Mouse (Mus musculus): ENCODE measurements at regions not wholly inside any gene's neighbourhood (a gene's known extent, or its start where the extent isn't known, plus 50 kb on each side); places are given as distances from the start of the nearest gene placed in this dataset.

DNA sequence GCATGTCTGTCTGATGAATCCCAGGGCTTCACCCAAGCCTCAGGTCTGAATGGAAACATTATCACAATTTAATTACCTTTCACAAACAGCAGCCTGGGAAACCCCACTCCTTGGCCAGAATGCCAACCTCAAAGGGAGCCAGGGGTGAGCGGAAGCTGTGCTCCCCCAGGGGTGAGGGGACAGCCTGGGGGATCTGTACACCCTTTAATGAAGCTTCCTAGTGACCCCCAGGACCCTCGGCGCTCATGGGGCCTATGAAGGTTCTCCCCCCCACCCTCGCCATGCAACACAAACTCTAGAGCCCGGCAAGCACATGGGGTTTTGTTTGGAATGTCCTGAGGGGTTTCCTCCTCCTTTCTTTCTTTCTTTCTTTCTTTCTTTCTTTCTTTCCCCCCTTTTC lies 167.1 kb downstream of the Inhbb start:
- peak overlapping the region; percentile 34; the same call in 1 of the 2 replicates for H3K27ac ChIP-seq

DNA sequence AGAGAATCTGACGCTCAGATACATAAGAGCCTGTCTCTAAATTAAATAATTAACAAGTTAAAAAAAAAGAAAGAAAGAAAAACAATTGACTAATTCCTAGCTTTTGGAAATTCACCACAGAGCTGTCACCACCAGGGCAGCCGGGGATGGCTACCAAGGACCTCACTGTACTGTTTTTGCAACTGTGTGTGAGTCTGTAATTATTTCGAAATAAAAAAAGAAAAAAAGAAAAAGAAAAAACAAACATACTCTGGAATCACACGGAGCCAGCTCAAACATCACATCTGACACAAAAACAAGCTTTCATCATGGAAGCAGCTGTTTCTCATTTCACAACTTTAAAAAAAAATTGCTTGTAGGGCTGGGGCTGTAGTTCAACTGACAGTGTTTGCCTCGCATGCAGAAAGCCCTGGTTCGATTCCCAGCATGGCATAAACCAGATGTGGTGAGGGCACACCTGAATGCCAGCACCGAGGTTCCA lies 168.6 kb downstream of the Inhbb start:
- H3K4me2 ChIP-seq (ENCODE audit: low read depth, low read length) = no peak overlapping the region
- ATAC-seq (no peak), DNase-seq (ENCODE audit: low spot score) (no peak)
- H3K9me3 ChIP-seq (ENCODE audit: low read length) = no peaks in the 10 kb centered on the region
- no peaks in the 10 kb centered on the region for H3K27me3 ChIP-seq (ENCODE audit: insufficient read depth, low read length)
- no peak overlapping the region for H3K27ac ChIP-seq
- no peak for TF ChIP-seq CTCF (IDR thresholded peaks at IDR 0.05; ENCODE audit: low read depth)
- H3K4me3 ChIP-seq (ENCODE audit: low read length) = no peak overlapping the region
- peaks cover 10% of the 10 kb centered on the region; the same call in 1 of the 2 replicates for H3K4me1 ChIP-seq (ENCODE audit: insufficient read depth, low read length)
- no peak overlapping the region for H3K9ac ChIP-seq (replicated peaks; ENCODE audit: low read length)
- 70% methylated on average over 7 of the region's 7 CpGs for WGBS
- H3K36me3 ChIP-seq (ENCODE audit: insufficient read depth, low read length) = no peaks in the 10 kb centered on the region

More for the DNA sequence above, 167.1 kb downstream of the Inhbb start:
- WGBS = 20% methylated on average over 5 of the region's 5 CpGs
- H3K27me3 ChIP-seq (ENCODE audit: insufficient read depth, low read length) = no peaks in the 10 kb centered on the region
- ATAC-seq (no peak), DNase-seq (ENCODE audit: low spot score) (peak; percentile 26)
- H3K9me3 ChIP-seq (ENCODE audit: low read length) = no peaks in the 10 kb centered on the region
- H3K9ac ChIP-seq (replicated peaks; ENCODE audit: low read length) = no peak overlapping the region
- TF ChIP-seq CTCF (IDR thresholded peaks at IDR 0.05; ENCODE audit: low read depth) = no peak
- no peak overlapping the region for H3K4me3 ChIP-seq (ENCODE audit: low read length)
- no peaks in the 10 kb centered on the region for H3K36me3 ChIP-seq (ENCODE audit: insufficient read depth, low read length)
- no peak overlapping the region for H3K4me2 ChIP-seq (ENCODE audit: low read depth, low read length)
- peaks cover 14% of the 10 kb centered on the region; the same call in 1 of the 2 replicates for H3K4me1 ChIP-seq (ENCODE audit: insufficient read depth, low read length)

DNA sequence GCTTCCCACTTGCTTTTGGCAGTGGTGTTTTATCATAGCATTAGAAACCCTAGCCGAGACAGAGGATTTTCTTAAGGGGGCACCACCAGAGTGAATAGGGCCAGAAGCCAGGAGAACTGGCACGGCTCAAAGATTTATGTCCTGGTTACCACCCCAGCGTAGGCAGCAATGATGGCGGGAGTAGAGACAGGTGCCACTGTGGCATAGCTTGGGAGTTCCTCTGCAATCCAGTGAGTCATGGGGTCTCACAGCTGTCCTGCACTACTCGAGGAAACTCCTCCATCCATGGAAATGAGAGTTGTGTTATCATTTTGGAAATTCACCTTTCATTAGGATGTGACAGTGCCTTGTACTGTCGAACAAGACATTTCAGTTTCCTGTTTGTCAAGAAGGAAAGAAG lies 169.6 kb downstream of the Inhbb start:
- 81% methylated on average over 6 of the region's 6 CpGs for WGBS
- H3K4me1 ChIP-seq (ENCODE audit: insufficient read depth, low read length) = peaks cover 10% of the 10 kb centered on the region; the same call in 1 of the 2 replicates
- no peak overlapping the region for H3K4me3 ChIP-seq (ENCODE audit: low read length)
- H3K9ac ChIP-seq (replicated peaks; ENCODE audit: low read length) = no peak overlapping the region
- no peak overlapping the region for H3K4me2 ChIP-seq (ENCODE audit: low read depth, low read length)
- H3K27ac ChIP-seq = no peak overlapping the region
- no peak for TF ChIP-seq CTCF (IDR thresholded peaks at IDR 0.05; ENCODE audit: low read depth)
- H3K36me3 ChIP-seq (ENCODE audit: insufficient read depth, low read length) = no peaks in the 10 kb centered on the region
- H3K9me3 ChIP-seq (ENCODE audit: low read length) = no peaks in the 10 kb centered on the region
- H3K27me3 ChIP-seq (ENCODE audit: insufficient read depth, low read length) = no peaks in the 10 kb centered on the region
- no peak for DNase-seq (ENCODE audit: low spot score)
- ATAC-seq = no peak

DNA sequence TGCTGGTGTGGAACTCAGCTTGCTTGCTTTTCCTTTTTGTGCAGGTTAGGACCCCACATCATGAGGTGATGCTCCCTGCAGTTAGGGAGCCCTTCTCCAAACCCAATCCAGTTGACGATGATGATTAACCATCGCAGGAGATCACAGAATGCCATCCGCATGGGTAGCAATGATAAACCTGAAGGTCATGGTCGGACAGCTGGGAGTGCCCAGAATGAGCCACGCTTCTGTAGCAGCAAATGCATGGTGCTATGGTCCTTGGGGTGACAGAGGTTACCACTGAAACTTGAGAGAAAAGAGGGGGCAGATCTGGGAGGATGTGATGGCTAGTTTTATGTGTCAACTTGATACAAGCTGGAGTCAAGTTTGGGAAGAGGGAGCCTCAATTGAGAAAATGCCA lies 170.3 kb downstream of the Inhbb start:
- DNase-seq (ENCODE audit: low spot score) (no peak), ATAC-seq (no peak)
- Histone ChIP-seq H3K4me1 (ENCODE audit: insufficient read depth, low read length) (peaks cover 10% of the 10 kb centered on the region; the same call in 1 of the 2 replicates), H3K27me3 (ENCODE audit: insufficient read depth, low read length) (no peaks in the 10 kb centered on the region), H3K36me3 (ENCODE audit: insufficient read depth, low read length) (no peaks in the 10 kb centered on the region), H3K9ac (replicated peaks; ENCODE audit: low read length) (no peak overlapping the region), H3K4me2 (ENCODE audit: low read depth, low read length) (no peak overlapping the region), H3K27ac (no peak overlapping the region), H3K9me3 (ENCODE audit: low read length) (no peaks in the 10 kb centered on the region), H3K4me3 (ENCODE audit: low read length) (no peak overlapping the region)
- 97% methylated on average over 5 of the region's 5 CpGs for WGBS
- TF ChIP-seq CTCF (IDR thresholded peaks at IDR 0.05; ENCODE audit: low read depth) = no peak

DNA sequence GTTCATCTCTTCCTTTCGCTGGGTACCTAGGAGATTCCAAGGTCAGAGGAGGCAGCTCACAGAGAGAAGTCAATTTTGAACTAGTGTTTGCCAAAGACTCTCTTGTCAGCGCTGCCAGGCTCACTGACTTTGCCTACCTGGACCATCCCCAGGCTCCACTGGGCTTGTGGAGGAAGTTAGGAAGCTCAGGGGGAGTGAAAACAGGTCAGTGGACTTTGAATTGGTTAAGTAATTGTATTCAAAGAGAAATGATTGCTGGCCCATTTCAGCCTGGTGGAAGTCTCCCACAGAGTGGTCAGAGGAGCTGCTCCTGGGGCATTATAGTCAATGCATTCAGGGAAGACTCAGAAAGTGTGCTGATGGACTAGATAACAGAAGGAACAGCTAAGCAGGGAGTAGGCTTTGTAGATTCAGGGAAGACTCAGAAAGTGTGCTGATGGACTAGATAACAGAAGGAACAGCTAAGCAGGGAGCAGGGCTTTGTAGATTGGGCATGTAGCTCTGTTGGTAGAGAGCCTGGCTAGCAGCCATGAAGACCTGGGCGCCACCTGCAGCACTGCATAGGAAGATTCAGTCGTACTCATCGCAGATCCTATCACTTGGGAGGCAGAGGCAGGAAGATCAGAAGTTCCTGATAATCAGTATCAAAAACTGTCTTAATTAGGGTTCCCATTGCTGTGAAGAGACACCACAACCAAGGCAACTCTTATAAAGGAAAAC lies 173.1 kb downstream of the Inhbb start:
- 81% methylated on average over 5 of the region's 5 CpGs for WGBS
- Histone ChIP-seq H3K4me2 (ENCODE audit: low read depth, low read length) (no peak overlapping the region), H3K4me1 (ENCODE audit: insufficient read depth, low read length) (no peaks in the 10 kb centered on the region), H3K27me3 (ENCODE audit: insufficient read depth, low read length) (no peaks in the 10 kb centered on the region), H3K36me3 (ENCODE audit: insufficient read depth, low read length) (no peaks in the 10 kb centered on the region), H3K27ac (no peak overlapping the region), H3K4me3 (ENCODE audit: low read length) (no peak overlapping the region), H3K9me3 (ENCODE audit: low read length) (no peaks in the 10 kb centered on the region), H3K9ac (replicated peaks; ENCODE audit: low read length) (no peak overlapping the region)
- TF ChIP-seq CTCF (IDR thresholded peaks at IDR 0.05; ENCODE audit: low read depth) = no peak
- ATAC-seq (no peak), DNase-seq (ENCODE audit: low spot score) (no peak)

DNA sequence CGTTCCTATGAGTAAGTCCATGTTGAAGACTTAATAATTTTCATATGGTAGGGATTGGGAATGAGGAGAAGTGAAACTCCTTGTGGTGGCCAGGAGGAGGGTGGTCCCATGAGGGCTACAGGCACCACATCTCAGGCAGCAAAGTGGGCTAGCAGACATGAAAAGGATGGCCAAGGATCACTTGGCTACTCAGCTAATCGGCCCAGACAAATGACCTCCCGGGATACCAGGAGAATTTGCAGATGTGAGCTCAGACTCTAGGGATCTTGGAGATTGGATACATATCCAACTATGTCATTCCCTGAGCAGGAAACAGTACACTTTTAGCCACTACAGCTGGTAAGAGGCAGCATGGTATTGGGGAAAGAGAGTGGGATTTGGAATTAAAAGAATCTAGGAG lies 174.9 kb downstream of the Inhbb start:
- DNase-seq (ENCODE audit: low spot score) = no peak
- WGBS = 79% methylated on average over 3 of the region's 3 CpGs

DNA sequence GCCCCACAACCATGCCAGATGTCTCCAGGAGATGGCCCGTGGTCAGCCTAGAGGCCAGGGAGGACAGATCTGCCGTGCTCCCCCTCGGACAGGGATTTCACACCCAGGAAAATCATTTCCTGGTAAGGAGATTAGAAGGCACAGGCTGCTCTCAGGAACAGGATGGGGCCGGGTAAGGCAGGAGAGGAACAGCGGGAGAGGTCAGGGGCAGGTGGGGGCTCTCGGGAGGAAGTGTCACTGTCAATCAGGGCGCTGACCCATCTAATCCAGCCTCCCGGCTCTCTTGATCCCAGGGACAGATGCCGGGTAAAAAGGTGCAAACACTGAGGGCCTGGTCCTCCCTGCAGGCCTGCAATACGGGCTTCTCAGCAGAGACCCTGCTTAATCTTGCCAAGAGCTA lies 183.6 kb downstream of the Inhbb start:
- DNase-seq (ENCODE audit: low spot score) = peak; percentile 19
- ATAC-seq = peak; percentile 68
- 49% methylated on average over 10 of the region's 10 CpGs for WGBS
- Histone ChIP-seq H3K9ac (replicated peaks; ENCODE audit: low read length) (no peak overlapping the region), H3K27ac (no peak overlapping the region), H3K4me3 (ENCODE audit: low read length) (no peak overlapping the region), H3K36me3 (ENCODE audit: insufficient read depth, low read length) (no peaks in the 10 kb centered on the region), H3K27me3 (ENCODE audit: insufficient read depth, low read length) (no peaks in the 10 kb centered on the region), H3K4me1 (ENCODE audit: insufficient read depth, low read length) (no peaks in the 10 kb centered on the region), H3K9me3 (ENCODE audit: low read length) (no peaks in the 10 kb centered on the region), H3K4me2 (ENCODE audit: low read depth, low read length) (no peak overlapping the region)
- no peak for TF ChIP-seq CTCF (IDR thresholded peaks at IDR 0.05; ENCODE audit: low read depth)

More for the DNA sequence above, 174.9 kb downstream of the Inhbb start:
- no peak overlapping the region for H3K27ac ChIP-seq
- ATAC-seq = no peak
- H3K4me1 ChIP-seq (ENCODE audit: insufficient read depth, low read length) = no peaks in the 10 kb centered on the region
- H3K9ac ChIP-seq (replicated peaks; ENCODE audit: low read length) = no peak overlapping the region
- no peaks in the 10 kb centered on the region for H3K9me3 ChIP-seq (ENCODE audit: low read length)
- no peak for TF ChIP-seq CTCF (IDR thresholded peaks at IDR 0.05; ENCODE audit: low read depth)
- no peak overlapping the region for H3K4me2 ChIP-seq (ENCODE audit: low read depth, low read length)
- H3K4me3 ChIP-seq (ENCODE audit: low read length) = no peak overlapping the region
- H3K27me3 ChIP-seq (ENCODE audit: insufficient read depth, low read length) = no peaks in the 10 kb centered on the region
- no peaks in the 10 kb centered on the region for H3K36me3 ChIP-seq (ENCODE audit: insufficient read depth, low read length)

Measured in hindbrain, postnatal 0 days (tissue).